Mouse (Mus musculus): ENCODE results near the gene Sf3a1. TPM values are rescaled to one million over a fixed set of nuclear protein-coding genes. Genes with fewer than 3 reads are reported as not detected.
A peak's percentile ranks its signal among the peaks of the same experiment; 100 is the strongest.

The Sf3a1 gene
- polyA plus RNA-seq, 1 experiment from 2014 or later = 64.3 TPM

GRCm38 (mm10) chr11:4117372-4118071, 42.6 kb upstream of the Sf3a1 start:
- ATAC-seq (ENCODE audit: low FRiP score, low TSS enrichment) (no peak), DNase-seq (peak; percentile 45)
- 24% methylated on average over 3 of the region's 3 CpGs for WGBS
- Histone ChIP-seq H3K4me3 (replicated peaks; ENCODE audit: low read depth, low read length) (peak overlapping the region; percentile 59), H3K36me3 (ENCODE audit: control insufficient read depth, insufficient read depth, low read length) (no peaks in the 10 kb centered on the region), H3K9ac (replicated peaks; ENCODE audit: low read length) (peak overlapping the region; percentile 64; the same call in 1 of the 2 replicates), H3K9me3 (ENCODE audit: control insufficient read depth, low read length) (no peaks in the 10 kb centered on the region), H3K4me1 (ENCODE audit: control insufficient read depth, insufficient read depth, low read length) (peaks cover 10% of the 10 kb centered on the region), H3K4me2 (ENCODE audit: low read length) (peak overlapping the region; percentile 91), H3K27ac (replicated peaks; ENCODE audit: low read depth, low read length) (no peak overlapping the region), H3K27me3 (ENCODE audit: control insufficient read depth, insufficient read depth, low read length) (no peaks in the 10 kb centered on the region; the same call in 1 of the 2 replicates)

GRCm38 (mm10) chr11:4118081-4118921, 41.8 kb upstream of the Sf3a1 start:
- H3K27ac ChIP-seq (replicated peaks; ENCODE audit: low read depth, low read length) = no peak overlapping the region; the same call in 1 of the 2 replicates
- peak; percentile 65 for ATAC-seq (ENCODE audit: low FRiP score, low TSS enrichment)
- no peaks in the 10 kb centered on the region; the same call in 1 of the 2 replicates for H3K27me3 ChIP-seq (ENCODE audit: control insufficient read depth, insufficient read depth, low read length)
- peak overlapping the region; percentile 64 for H3K9ac ChIP-seq (replicated peaks; ENCODE audit: low read length)
- H3K4me3 ChIP-seq (replicated peaks; ENCODE audit: low read depth, low read length) = peak overlapping the region; percentile 59
- H3K36me3 ChIP-seq (ENCODE audit: control insufficient read depth, insufficient read depth, low read length) = no peaks in the 10 kb centered on the region
- H3K4me1 ChIP-seq (ENCODE audit: control insufficient read depth, insufficient read depth, low read length) = peaks cover 10% of the 10 kb centered on the region
- peak; percentile 87 for DNase-seq
- H3K4me2 ChIP-seq (ENCODE audit: low read length) = peak overlapping the region; percentile 91
- H3K9me3 ChIP-seq (ENCODE audit: control insufficient read depth, low read length) = no peaks in the 10 kb centered on the region
- 3% methylated on average over 41 of the region's 41 CpGs for WGBS

- Histone ChIP-seq H3K27ac (replicated peaks; ENCODE audit: low read depth, low read length) (no peak overlapping the region), H3K4me2 (ENCODE audit: low read length) (no peak overlapping the region), H3K27me3 (ENCODE audit: control insufficient read depth, insufficient read depth, low read length) (no peaks in the 10 kb centered on the region; the same call in 1 of the 2 replicates), H3K36me3 (ENCODE audit: control insufficient read depth, insufficient read depth, low read length) (no peaks in the 10 kb centered on the region), H3K9ac (replicated peaks; ENCODE audit: low read length) (no peak overlapping the region), H3K4me3 (replicated peaks; ENCODE audit: low read depth, low read length) (no peak overlapping the region), H3K4me1 (ENCODE audit: control insufficient read depth, insufficient read depth, low read length) (peaks cover 10% of the 10 kb centered on the region), H3K9me3 (ENCODE audit: control insufficient read depth, low read length) (peaks cover 2% of the 10 kb centered on the region; the same call in 1 of the 2 replicates)
- DNase-seq (no peak), ATAC-seq (ENCODE audit: low FRiP score, low TSS enrichment) (no peak)
- 80% methylated on average over 5 of the region's 5 CpGs for WGBS
Observed at GRCm38 (mm10) chr11:4119635-4120034, 40.5 kb upstream of the Sf3a1 start.

- Histone ChIP-seq H3K27me3 (ENCODE audit: control insufficient read depth, insufficient read depth, low read length) (no peaks in the 10 kb centered on the region; the same call in 1 of the 2 replicates), H3K9ac (replicated peaks; ENCODE audit: low read length) (no peak overlapping the region), H3K36me3 (ENCODE audit: control insufficient read depth, insufficient read depth, low read length) (no peaks in the 10 kb centered on the region), H3K27ac (replicated peaks; ENCODE audit: low read depth, low read length) (no peak overlapping the region), H3K4me2 (ENCODE audit: low read length) (no peak overlapping the region), H3K9me3 (ENCODE audit: control insufficient read depth, low read length) (peaks cover 4% of the 10 kb centered on the region; the same call in 1 of the 2 replicates), H3K4me1 (ENCODE audit: control insufficient read depth, insufficient read depth, low read length) (peaks cover 10% of the 10 kb centered on the region), H3K4me3 (replicated peaks; ENCODE audit: low read depth, low read length) (no peak overlapping the region)
- no peak for DNase-seq
- WGBS = 82% methylated on average over 3 of the region's 3 CpGs
- no peak for ATAC-seq (ENCODE audit: low FRiP score, low TSS enrichment)
Observed at GRCm38 (mm10) chr11:4121691-4122090, 38.5 kb upstream of the Sf3a1 start.

- Histone ChIP-seq H3K36me3 (ENCODE audit: control insufficient read depth, insufficient read depth, low read length) (no peaks in the 10 kb centered on the region), H3K27ac (replicated peaks; ENCODE audit: low read depth, low read length) (no peak overlapping the region), H3K4me2 (ENCODE audit: low read length) (no peak overlapping the region), H3K4me1 (ENCODE audit: control insufficient read depth, insufficient read depth, low read length) (peaks cover 10% of the 10 kb centered on the region), H3K9me3 (ENCODE audit: control insufficient read depth, low read length) (peaks cover 4% of the 10 kb centered on the region; the same call in 1 of the 2 replicates), H3K9ac (replicated peaks; ENCODE audit: low read length) (no peak overlapping the region), H3K27me3 (ENCODE audit: control insufficient read depth, insufficient read depth, low read length) (no peaks in the 10 kb centered on the region), H3K4me3 (replicated peaks; ENCODE audit: low read depth, low read length) (no peak overlapping the region)
- WGBS = 88% methylated on average over 5 of the region's 5 CpGs
- DNase-seq = no peak
- no peak for ATAC-seq (ENCODE audit: low FRiP score, low TSS enrichment)
Observed at GRCm38 (mm10) chr11:4122226-4122625, 37.9 kb upstream of the Sf3a1 start.

GRCm38 (mm10) chr11:4122742-4123579, 37.2 kb upstream of the Sf3a1 start, which contains the start of gene Sec14l2:
TSS of gene Sec14l2 (minus strand) at chr11:4123415.
- no peak within 1 kb of the TSS for H3K27ac ChIP-seq (replicated peaks; ENCODE audit: low read depth, low read length)
- no peaks in the 10 kb centered on the region for H3K36me3 ChIP-seq (ENCODE audit: control insufficient read depth, insufficient read depth, low read length)
- peaks cover 4% of the 10 kb centered on the region; the same call in 1 of the 2 replicates for H3K9me3 ChIP-seq (ENCODE audit: control insufficient read depth, low read length)
- ATAC-seq (ENCODE audit: low FRiP score, low TSS enrichment) = no peak
- H3K4me2 ChIP-seq (ENCODE audit: low read length) = no peak within 1 kb of the TSS
- no peak within 1 kb of the TSS for H3K9ac ChIP-seq (replicated peaks; ENCODE audit: low read length)
- no peak for DNase-seq
- no peak within 1 kb of the TSS for H3K4me3 ChIP-seq (replicated peaks; ENCODE audit: low read depth, low read length)
- 68% methylated on average over 10 of the region's 10 CpGs for WGBS
- no peaks in the 10 kb centered on the region for H3K27me3 ChIP-seq (ENCODE audit: control insufficient read depth, insufficient read depth, low read length)
- peaks cover 4% of the 10 kb centered on the region for H3K4me1 ChIP-seq (ENCODE audit: control insufficient read depth, insufficient read depth, low read length)

DNA sequence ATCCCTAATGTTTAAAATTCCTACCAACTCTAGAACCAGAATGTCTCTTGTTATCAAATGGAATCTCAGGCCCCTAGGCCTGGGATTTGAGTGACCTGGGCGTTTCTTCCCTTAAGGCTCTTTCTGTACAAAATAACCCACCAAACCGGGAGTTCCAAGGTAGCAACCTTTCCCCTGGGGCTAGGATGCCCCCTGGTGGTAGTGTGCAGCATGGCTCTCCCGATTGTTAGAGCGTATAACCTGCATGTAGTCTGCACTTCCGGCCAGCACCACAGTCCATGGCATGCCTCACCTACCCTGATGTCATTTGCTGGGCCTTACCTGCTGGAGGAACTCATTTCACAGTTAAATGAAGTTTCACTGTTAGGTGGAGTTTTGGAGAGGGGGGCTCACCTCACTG, 36.2 kb upstream of the Sf3a1 start:
- H3K27me3 ChIP-seq (ENCODE audit: control insufficient read depth, insufficient read depth, low read length) = no peaks in the 10 kb centered on the region
- H3K9me3 ChIP-seq (ENCODE audit: control insufficient read depth, low read length) = peaks cover 4% of the 10 kb centered on the region; the same call in 1 of the 2 replicates
- WGBS = 61% methylated on average over 5 of the region's 5 CpGs
- no peaks in the 10 kb centered on the region for H3K36me3 ChIP-seq (ENCODE audit: control insufficient read depth, insufficient read depth, low read length)
- no peaks in the 10 kb centered on the region for H3K4me1 ChIP-seq (ENCODE audit: control insufficient read depth, insufficient read depth, low read length)
- DNase-seq (peak; percentile 26), ATAC-seq (ENCODE audit: low FRiP score, low TSS enrichment) (no peak)
- no peak overlapping the region for H3K9ac ChIP-seq (replicated peaks; ENCODE audit: low read length)
- H3K4me3 ChIP-seq (replicated peaks; ENCODE audit: low read depth, low read length) = no peak overlapping the region
- no peak overlapping the region for H3K4me2 ChIP-seq (ENCODE audit: low read length)
- H3K27ac ChIP-seq (replicated peaks; ENCODE audit: low read depth, low read length) = no peak overlapping the region

DNA sequence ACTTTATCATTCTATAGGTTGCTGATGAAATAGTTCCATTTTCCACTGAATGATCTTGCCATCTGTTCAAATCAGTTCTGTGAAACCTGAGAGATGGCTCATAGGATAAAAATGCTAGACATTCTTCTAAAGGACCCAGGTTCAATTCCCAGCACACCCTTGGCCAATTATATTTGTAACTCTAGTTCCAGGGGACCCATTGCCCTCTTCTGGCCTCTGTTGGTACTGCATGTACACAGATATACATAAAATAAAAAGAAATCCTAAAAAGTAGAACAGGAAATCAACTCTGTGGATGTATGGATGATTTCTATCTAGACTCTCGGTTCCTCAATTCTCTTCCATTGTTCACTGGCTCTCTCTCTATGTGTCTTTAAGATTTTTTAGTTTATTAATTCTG, 33.1 kb upstream of the Sf3a1 start:
- ATAC-seq (ENCODE audit: low FRiP score, low TSS enrichment) = no peak
- 88% methylated on average over 1 of the region's 1 CpGs for WGBS

More for the DNA sequence above, 33.1 kb upstream of the Sf3a1 start:
- Histone ChIP-seq H3K4me2 (ENCODE audit: low read length) (no peak overlapping the region), H3K4me1 (ENCODE audit: control insufficient read depth, insufficient read depth, low read length) (no peaks in the 10 kb centered on the region), H3K27me3 (ENCODE audit: control insufficient read depth, insufficient read depth, low read length) (no peaks in the 10 kb centered on the region), H3K9me3 (ENCODE audit: control insufficient read depth, low read length) (peaks cover 4% of the 10 kb centered on the region; the same call in 1 of the 2 replicates), H3K4me3 (replicated peaks; ENCODE audit: low read depth, low read length) (no peak overlapping the region), H3K27ac (replicated peaks; ENCODE audit: low read depth, low read length) (no peak overlapping the region), H3K9ac (replicated peaks; ENCODE audit: low read length) (no peak overlapping the region), H3K36me3 (ENCODE audit: control insufficient read depth, insufficient read depth, low read length) (no peaks in the 10 kb centered on the region)
- DNase-seq = no peak

All from midbrain, embryonic 14.5 days (tissue).